Mouse (Mus musculus) hindbrain, embryonic 16.5 days (tissue): ENCODE measurements around the gene Slc25a34. TPM values are rescaled to one million over a fixed set of nuclear protein-coding genes. Genes with fewer than 3 reads are reported as not detected.

Source experiments
- ATAC-seq: fragments of 200-750 bp; cut with Nextera tagmentation; 2 replicates; pipeline ENCODE4 v1.8.0; 2017; ENCODE audit warnings: moderate TSS enrichment, moderate library complexity
- H3K27ac ChIP-seq: fragments of 300-500 bp; sonication (generic); 2 replicates; pipeline ENCODE4 v1.5.1; 2014; ENCODE audit warnings: low read depth, mild to moderate bottlenecking, control low read depth, low read length, moderate library complexity
- H3K27me3 ChIP-seq: fragments of 300-500 bp; sonication (generic); replicated peaks from 2 replicates; pipeline ENCODE4 v1.6.1; 2014; ENCODE audit warnings: low read length; ENCODE audit not compliant: control insufficient read depth, insufficient read depth
- H3K36me3 ChIP-seq: fragments of 300-500 bp; sonication (generic); 2 replicates; pipeline ENCODE4 v1.6.1; 2014; ENCODE audit warnings: mild to moderate bottlenecking, low read length, moderate library complexity, mixed read lengths; ENCODE audit not compliant: control insufficient read depth, insufficient read depth
- H3K4me1 ChIP-seq: fragments of 300-500 bp; sonication (generic); 2 replicates; pipeline ENCODE4 v1.6.1; 2014; ENCODE audit warnings: low read depth, low read length; ENCODE audit not compliant: control insufficient read depth, insufficient read depth
- H3K4me2 ChIP-seq: fragments of 300-500 bp; sonication (generic); 2 replicates; pipeline ENCODE4 v1.6.1; 2014; ENCODE audit warnings: mild to moderate bottlenecking, low read length, control low read depth, moderate library complexity
- H3K4me3 ChIP-seq: fragments of 300-500 bp; sonication (generic); 2 replicates; pipeline ENCODE4 v1.5.1; 2014; ENCODE audit warnings: mild to moderate bottlenecking, low read length, control low read depth, moderate library complexity
- H3K9ac ChIP-seq: fragments of 300-500 bp; sonication (generic); 2 replicates; pipeline ENCODE4 v1.6.1; 2014; ENCODE audit warnings: low read depth, mild to moderate bottlenecking, control low read depth, low read length, moderate library complexity
- H3K9me3 ChIP-seq: fragments of 300-500 bp; sonication (generic); 2 replicates; pipeline ENCODE4 v1.6.1; 2014; ENCODE audit warnings: mild to moderate bottlenecking, low read length, moderate library complexity; ENCODE audit not compliant: control insufficient read depth
- WGBS: fragments of 180-500 bp; shearing (Covaris S2); extraction: QIAGEN DNeasy Blood & Tissue Kit; methylation state at CpG from one replicate; pipeline ENCODE4 v1.1.7; 2014; 5-methylcytosine and 5-hydroxymethylcytosine counted together
- polyA plus RNA-seq: library from polyadenylated mRNA; unstranded; fragments of >200 nt; fragmentation: Nextera tagmentation; extraction: Ambion mirVana; gene quantifications from 2 replicates; pipeline ENCODE4 v1.2.1, GENCODE M21; 2015

The Slc25a34 gene
- polyA plus RNA-seq, 1 experiment from 2014 or later = 0.81 TPM

DNA sequence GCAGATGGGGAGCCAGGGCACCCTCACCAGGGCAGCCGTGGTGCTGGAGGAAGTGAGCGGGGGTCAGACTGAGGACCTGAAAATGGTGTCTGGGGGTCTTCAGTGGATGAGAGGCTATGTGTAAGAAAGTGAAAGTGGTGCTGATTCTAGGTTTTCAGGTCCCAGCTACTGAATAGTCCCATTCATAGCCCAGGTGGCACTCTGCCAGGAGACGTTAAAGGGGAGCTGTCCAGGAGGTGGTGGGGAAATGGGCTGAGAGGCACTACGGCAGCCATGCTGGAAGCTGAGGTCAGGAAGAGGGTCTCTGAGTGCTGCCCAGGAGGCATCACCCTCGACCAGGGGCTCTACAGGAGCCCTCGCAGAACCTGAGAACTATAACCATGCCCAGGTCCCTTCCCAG, 25.6 kb upstream of the Slc25a34 start:
- peaks cover 8% of the 10 kb centered on the region; the same call in 1 of the 2 replicates for H3K4me1 ChIP-seq
- 55% methylated on average over 6 of the region's 6 CpGs for WGBS
- peak; percentile 37; the same call in 1 of the 2 replicates for ATAC-seq
- no peaks in the 10 kb centered on the region for H3K27me3 ChIP-seq
- H3K9ac ChIP-seq = no peak overlapping the region
- H3K4me2 ChIP-seq = no peak overlapping the region
- H3K36me3 ChIP-seq = peaks cover 5% of the 10 kb centered on the region; the same call in 1 of the 2 replicates
- H3K9me3 ChIP-seq = no peaks in the 10 kb centered on the region
- no peak overlapping the region for H3K4me3 ChIP-seq
- H3K27ac ChIP-seq = peak overlapping the region; percentile 48; the same call in 1 of the 2 replicates

DNA sequence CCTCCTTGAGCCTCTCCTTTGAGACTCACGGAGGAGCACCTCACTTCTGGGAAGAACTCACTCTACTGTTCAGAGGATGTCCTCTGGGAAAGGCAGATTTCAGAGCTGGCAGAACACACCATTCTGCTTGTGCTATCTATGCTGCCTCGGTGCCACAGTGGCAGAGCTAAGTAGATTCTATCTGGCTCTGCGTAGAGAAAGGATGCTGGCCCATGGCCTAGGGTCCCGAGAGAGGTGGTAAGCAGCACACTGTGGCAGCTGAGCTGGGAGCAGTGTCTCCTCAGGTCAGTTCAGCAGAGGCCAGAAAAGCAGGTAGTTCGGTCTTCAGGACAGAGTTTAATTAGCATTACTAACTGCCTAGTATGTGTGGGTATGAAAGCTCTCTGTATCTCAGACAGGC, 24.6 kb upstream of the Slc25a34 start:
- Histone ChIP-seq H3K27ac (no peak overlapping the region), H3K9ac (no peak overlapping the region), H3K9me3 (no peaks in the 10 kb centered on the region), H3K36me3 (peaks cover 5% of the 10 kb centered on the region; the same call in 1 of the 2 replicates), H3K27me3 (no peaks in the 10 kb centered on the region), H3K4me2 (no peak overlapping the region), H3K4me3 (no peak overlapping the region), H3K4me1 (peaks cover 17% of the 10 kb centered on the region)
- no peak for ATAC-seq
- 71% methylated on average over 5 of the region's 5 CpGs for WGBS

DNA sequence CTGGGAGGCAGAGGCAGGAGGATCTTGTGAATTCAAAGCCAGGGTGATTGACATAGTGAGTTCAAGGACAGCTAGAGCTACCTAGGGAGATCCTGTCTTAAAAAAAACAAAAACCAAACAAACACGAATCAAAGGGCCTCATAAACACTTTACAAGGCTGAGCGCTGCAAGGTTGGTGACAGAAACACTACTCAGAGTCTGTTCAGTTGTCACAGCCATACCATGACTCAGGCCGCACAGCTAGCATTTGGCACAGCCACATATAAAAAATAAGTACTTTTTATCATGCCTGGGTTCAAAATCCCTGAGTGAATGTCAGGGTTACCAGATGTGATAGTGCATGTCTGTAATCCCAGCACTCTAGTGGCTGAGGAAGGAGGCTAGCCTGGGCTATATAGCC, 23.6 kb upstream of the Slc25a34 start:
- ATAC-seq = no peak
- H3K4me3 ChIP-seq = no peak overlapping the region
- peaks cover 5% of the 10 kb centered on the region; the same call in 1 of the 2 replicates for H3K36me3 ChIP-seq
- 91% methylated on average over 3 of the region's 3 CpGs for WGBS
- no peaks in the 10 kb centered on the region for H3K9me3 ChIP-seq
- H3K9ac ChIP-seq = no peak overlapping the region
- H3K27me3 ChIP-seq = no peaks in the 10 kb centered on the region
- no peak overlapping the region for H3K4me2 ChIP-seq
- H3K27ac ChIP-seq = no peak overlapping the region
- peaks cover 24% of the 10 kb centered on the region for H3K4me1 ChIP-seq

DNA sequence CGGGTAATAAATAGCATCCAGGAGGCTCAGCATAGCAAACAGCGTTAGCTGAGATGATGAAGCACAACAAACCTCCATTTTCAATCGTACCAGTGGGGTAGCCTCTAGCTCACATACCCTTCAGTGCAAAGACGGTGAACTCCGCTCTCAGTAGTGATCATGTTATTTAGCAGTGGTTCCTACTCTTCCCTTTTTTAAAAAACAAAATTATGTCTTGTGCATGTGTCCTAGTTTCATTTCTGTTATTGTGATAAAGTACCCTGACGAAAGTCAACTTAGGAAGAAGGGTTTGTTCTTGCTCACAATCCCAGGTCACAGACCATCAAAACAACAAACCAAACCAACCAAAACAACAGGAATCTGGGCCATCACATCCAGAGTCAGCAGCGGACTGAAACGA, 22.4 kb upstream of the Slc25a34 start:
- Histone ChIP-seq H3K27me3 (no peaks in the 10 kb centered on the region), H3K27ac (no peak overlapping the region), H3K9ac (no peak overlapping the region), H3K36me3 (peaks cover 12% of the 10 kb centered on the region), H3K9me3 (no peaks in the 10 kb centered on the region), H3K4me1 (peaks cover 25% of the 10 kb centered on the region), H3K4me2 (no peak overlapping the region), H3K4me3 (no peak overlapping the region)
- 96% methylated on average over 8 of the region's 8 CpGs for WGBS
- no peak for ATAC-seq

DNA sequence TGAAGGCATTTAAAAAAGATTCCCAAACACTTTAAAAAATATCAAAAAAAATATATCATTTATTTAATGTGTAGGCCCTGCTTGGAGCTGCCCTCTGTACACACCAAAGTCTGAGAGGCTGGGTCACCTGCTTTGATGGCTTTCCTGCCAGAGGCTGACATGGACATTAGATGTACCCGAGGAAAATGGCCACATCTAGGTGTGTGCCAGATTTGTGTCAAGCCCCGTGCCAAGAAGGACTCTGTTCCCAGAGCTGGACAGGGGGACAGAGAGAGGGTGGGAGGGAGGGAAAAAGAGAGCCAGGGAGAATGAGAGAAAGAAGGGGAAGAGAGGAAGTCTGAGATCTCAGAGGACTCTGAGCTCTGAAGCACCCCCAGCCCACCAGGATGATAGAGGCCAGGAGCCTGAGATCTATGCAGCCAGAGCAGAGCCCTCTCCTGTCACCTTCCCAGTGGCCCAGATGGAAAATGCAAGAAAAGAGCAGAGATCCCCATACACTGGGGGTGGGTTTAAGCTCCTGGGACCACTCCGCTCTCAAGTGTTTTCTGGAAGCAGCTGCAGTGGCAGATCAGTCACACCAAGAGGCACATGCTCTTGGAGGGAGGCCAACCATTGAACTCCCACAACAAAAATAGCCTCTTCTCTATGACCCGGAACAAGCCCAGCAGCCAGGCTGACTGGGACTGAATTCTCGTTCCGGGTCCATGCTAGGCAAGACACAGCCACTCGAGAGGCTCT, 19.7 kb upstream of the Slc25a34 start:
- Histone ChIP-seq H3K4me3 (no peak overlapping the region), H3K4me2 (0 out of 2 replicates have a peak overlapping the region, but pooled peaks have one; percentile 16), H3K4me1 (peaks cover 17% of the 10 kb centered on the region), H3K27ac (peak overlapping the region; percentile 83), H3K27me3 (no peaks in the 10 kb centered on the region), H3K9me3 (no peaks in the 10 kb centered on the region), H3K9ac (no peak overlapping the region; the same call in 1 of the 2 replicates), H3K36me3 (peaks cover 16% of the 10 kb centered on the region)
- ATAC-seq = peak; percentile 91
- WGBS = 31% methylated on average over 7 of the region's 7 CpGs

DNA sequence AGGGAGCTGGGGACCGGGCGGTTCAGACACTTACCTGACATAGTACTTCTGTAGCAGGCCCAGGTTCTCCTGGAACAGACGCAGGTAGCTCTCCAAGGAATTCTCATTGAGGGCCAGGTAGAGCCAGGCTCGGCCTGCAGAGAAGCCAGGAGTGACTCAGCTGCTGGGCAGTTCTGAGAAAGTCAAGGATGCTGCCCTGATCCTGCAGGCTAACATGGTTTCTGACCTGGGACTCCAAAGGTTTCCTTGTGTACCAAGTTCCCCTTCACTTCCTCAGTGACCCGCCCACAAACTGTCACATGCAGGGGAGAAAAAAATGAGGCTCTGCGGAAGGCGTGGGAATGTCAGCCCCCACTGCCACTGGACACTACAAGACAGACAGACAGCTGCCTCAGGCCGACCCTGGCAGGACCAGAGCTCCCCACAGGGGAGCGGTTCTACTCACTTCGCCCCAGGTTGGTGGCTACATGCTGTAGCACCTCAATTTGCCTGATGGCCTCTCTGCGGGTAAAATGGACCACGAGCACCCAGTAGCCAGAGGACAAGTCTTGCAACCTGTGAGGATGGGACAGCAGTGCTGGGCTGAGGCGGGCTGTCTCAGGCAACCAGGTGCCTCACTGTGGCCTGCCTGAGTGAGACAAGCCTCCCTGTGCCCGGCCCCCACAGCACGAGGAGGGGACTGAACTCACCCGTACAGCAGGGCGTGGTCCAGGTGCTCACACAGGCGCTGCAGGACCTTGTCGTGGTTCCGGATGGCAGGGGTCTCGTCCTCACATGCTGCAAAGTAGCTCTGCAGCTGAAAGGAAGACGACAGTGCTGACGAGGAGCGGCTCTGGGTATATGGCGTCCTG, 18.6 kb upstream of the Slc25a34 start:
- 91% methylated on average over 25 of the region's 25 CpGs for WGBS
- H3K27ac ChIP-seq = peak overlapping the region; percentile 71
- ATAC-seq = 0 out of 2 replicates have a peak, but pooled peaks have one; percentile 24
- H3K4me1 ChIP-seq = peaks cover 17% of the 10 kb centered on the region
- H3K36me3 ChIP-seq = peaks cover 16% of the 10 kb centered on the region
- H3K27me3 ChIP-seq = no peaks in the 10 kb centered on the region
- no peaks in the 10 kb centered on the region for H3K9me3 ChIP-seq
- no peak overlapping the region for H3K4me3 ChIP-seq
- H3K9ac ChIP-seq = no peak overlapping the region
- no peak overlapping the region for H3K4me2 ChIP-seq

DNA sequence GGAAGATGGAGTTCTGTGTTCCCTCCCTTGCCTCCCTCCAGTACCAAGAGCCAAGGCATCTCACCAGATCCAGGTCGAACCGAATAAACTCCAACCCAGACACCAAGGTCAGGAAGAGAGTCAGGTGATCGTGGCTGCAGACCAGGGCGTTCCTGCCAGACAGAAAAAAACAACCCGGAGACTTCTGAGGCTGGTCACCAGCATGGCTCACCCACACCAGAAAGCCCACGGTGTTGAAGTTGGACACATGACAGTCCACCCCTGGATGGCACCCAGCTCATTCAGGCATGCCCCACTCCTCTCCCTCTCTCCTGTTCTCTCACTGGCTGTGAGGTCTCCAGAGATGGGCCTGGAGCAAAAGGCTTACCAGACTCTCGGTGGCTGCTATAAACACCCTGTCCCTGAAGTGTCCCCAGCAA, 17.7 kb upstream of the Slc25a34 start:
- Histone ChIP-seq H3K4me2 (no peak overlapping the region), H3K27ac (no peak overlapping the region; the same call in 1 of the 2 replicates), H3K4me1 (peaks cover 17% of the 10 kb centered on the region), H3K4me3 (no peak overlapping the region), H3K36me3 (peaks cover 16% of the 10 kb centered on the region), H3K9ac (no peak overlapping the region), H3K9me3 (no peaks in the 10 kb centered on the region), H3K27me3 (no peaks in the 10 kb centered on the region)
- WGBS = 85% methylated on average over 7 of the region's 7 CpGs
- ATAC-seq = no peak

DNA sequence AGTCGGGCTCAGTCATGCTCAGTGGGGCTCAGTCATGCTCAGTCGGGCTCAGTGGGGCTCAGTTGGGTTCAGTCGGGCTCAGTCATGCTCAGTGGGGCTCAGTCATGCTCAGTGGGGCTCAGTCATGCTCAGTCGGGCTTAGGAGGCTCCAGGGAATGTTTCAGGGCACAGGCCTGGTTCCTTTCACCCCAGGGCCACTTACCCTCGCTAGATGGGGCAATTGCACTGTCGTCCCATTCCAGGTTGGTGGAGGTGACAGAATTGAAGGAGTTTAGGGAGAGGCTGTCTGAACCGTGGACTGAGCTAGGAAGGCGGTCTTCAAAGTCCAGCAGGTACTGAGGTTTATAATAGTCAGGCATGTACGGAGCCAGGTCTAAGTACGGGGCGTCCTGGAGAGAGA, 15.9 kb upstream of the Slc25a34 start:
- H3K4me3 ChIP-seq = no peak overlapping the region
- 69% methylated on average over 11 of the region's 11 CpGs for WGBS
- H3K9ac ChIP-seq = no peak overlapping the region
- no peak overlapping the region for H3K4me2 ChIP-seq
- H3K36me3 ChIP-seq = peaks cover 24% of the 10 kb centered on the region
- ATAC-seq = no peak
- no peak overlapping the region for H3K27ac ChIP-seq
- peaks cover 17% of the 10 kb centered on the region for H3K4me1 ChIP-seq
- no peaks in the 10 kb centered on the region for H3K9me3 ChIP-seq
- H3K27me3 ChIP-seq = no peaks in the 10 kb centered on the region

DNA sequence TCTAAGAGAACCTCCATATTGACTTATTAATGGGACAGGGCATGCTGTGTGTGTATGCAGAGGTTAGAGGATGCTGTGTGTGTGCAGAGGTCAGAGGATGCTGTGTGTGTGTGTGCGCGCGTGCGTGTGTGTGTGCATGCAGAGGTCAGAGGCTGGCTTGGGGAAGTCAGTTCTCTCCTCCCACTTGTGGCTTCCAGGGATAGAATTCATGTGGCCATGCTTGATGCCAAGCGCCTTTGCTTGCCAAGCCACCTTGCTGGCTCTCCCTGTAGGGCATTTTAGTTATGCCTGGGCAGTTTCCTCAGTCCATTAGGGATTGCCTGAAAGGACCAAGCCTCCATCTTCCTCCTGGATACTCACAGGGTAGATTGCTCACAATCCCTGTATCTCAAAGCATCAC, 13.1 kb upstream of the Slc25a34 start:
- 93% methylated on average over 5 of the region's 5 CpGs for WGBS
- Histone ChIP-seq H3K4me3 (no peak overlapping the region), H3K9ac (no peak overlapping the region), H3K27ac (no peak overlapping the region), H3K4me2 (no peak overlapping the region), H3K9me3 (no peaks in the 10 kb centered on the region), H3K27me3 (no peaks in the 10 kb centered on the region), H3K4me1 (no peaks in the 10 kb centered on the region), H3K36me3 (peaks cover 35% of the 10 kb centered on the region)
- ATAC-seq = no peak
